Mouse (Mus musculus) intestine, embryonic 14.5 days (tissue): ENCODE data around the gene Dennd1b. TPM values are rescaled to one million over a fixed set of nuclear protein-coding genes. Genes with fewer than 3 reads are reported as not detected.

Experiments used
- ATAC-seq: fragments of 200-750 bp; cut with Nextera tagmentation; replicated peaks from 2 replicates; pipeline ENCODE4 v1.8.0; 2017; ENCODE audit warnings: low read depth, moderate number of reproducible peaks, moderate TSS enrichment, moderate library complexity; ENCODE audit not compliant: low FRiP score, low TSS enrichment
- DNase-seq: peaks from one replicate; pipeline ENCODE4 v3.0.0-alpha.2; 2018; ENCODE audit warnings: low spot score
- H3K27ac ChIP-seq: fragments of 300-500 bp; sonication (generic); 2 replicates; pipeline ENCODE4 v1.5.1; 2014; ENCODE audit warnings: low read depth, mild to moderate bottlenecking, control low read depth
- H3K27me3 ChIP-seq: fragments of 300-500 bp; sonication (generic); replicated peaks from 2 replicates; pipeline ENCODE4 v1.6.1; 2014; ENCODE audit warnings: low read length, control low read depth; ENCODE audit not compliant: control insufficient read depth, insufficient read depth
- H3K36me3 ChIP-seq: fragments of 300-500 bp; sonication (generic); 2 replicates; pipeline ENCODE4 v1.6.1; 2014; ENCODE audit warnings: low read length, control low read depth; ENCODE audit not compliant: control insufficient read depth, insufficient read depth
- H3K4me1 ChIP-seq: fragments of 300-500 bp; sonication (generic); replicated peaks from 2 replicates; pipeline ENCODE4 v1.6.1; 2014; ENCODE audit warnings: low read length, control low read depth, mixed read lengths; ENCODE audit not compliant: control insufficient read depth, insufficient read depth
- H3K4me2 ChIP-seq: fragments of 300-500 bp; sonication (generic); 2 replicates; pipeline ENCODE4 v1.6.1; 2014; ENCODE audit warnings: low read length
- H3K4me3 ChIP-seq: fragments of 300-500 bp; sonication (generic); 2 replicates; pipeline ENCODE4 v1.5.1; 2014; ENCODE audit warnings: low read depth, low read length, control low read depth, mixed read lengths
- H3K9ac ChIP-seq: fragments of 300-500 bp; sonication (generic); 2 replicates; pipeline ENCODE4 v1.6.1; 2014; ENCODE audit warnings: mild to moderate bottlenecking, low read length
- H3K9me3 ChIP-seq: fragments of 300-500 bp; sonication (generic); 2 replicates; pipeline ENCODE4 v1.6.1; 2016; ENCODE audit warnings: low read length, control low read depth; ENCODE audit not compliant: control insufficient read depth
- WGBS: fragments of 180-500 bp; shearing (Covaris S2); extraction: QIAGEN DNeasy Blood & Tissue Kit; methylation state at CpG from one replicate; pipeline ENCODE4 v1.1.7; 2014; 5-methylcytosine and 5-hydroxymethylcytosine counted together
- polyA plus RNA-seq: library from polyadenylated mRNA; unstranded; fragments of >200 nt; fragmentation: Nextera tagmentation; extraction: Ambion mirVana; gene quantifications from 2 replicates; pipeline ENCODE4 v1.2.1, GENCODE M21; 2014

The Dennd1b gene
- polyA plus RNA-seq, 1 experiment from 2014 or later: 11.6 TPM

DNA sequence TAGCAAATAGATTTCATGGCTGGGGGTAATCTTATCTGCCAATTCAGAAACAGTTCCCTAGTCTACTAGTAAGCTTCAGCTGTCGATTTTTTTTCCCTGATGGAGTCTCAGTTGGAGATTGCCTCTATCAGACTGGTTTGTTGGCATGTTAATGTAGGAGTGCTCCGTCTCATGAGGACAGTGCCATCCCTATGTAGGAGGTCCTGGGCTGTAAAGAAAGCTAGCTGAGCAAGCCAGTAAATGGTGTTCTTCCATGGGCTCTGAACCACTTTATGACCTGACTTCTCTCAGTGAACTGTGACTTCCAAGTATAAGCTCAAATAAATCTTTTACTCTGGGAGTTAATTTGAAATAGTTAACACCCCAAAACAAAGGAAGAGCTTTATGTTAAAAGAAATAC lies 107.8 kb downstream of the Dennd1b start:
- ATAC-seq (no peak), DNase-seq (no peak)
- H3K9me3 ChIP-seq: no peaks in the 10 kb centered on the region
- H3K4me3 ChIP-seq: no peak overlapping the region
- H3K4me1 ChIP-seq: no peaks in the 10 kb centered on the region
- no peak overlapping the region for H3K4me2 ChIP-seq
- no peaks in the 10 kb centered on the region for H3K36me3 ChIP-seq
- H3K27ac ChIP-seq: no peak overlapping the region
- no peak overlapping the region for H3K9ac ChIP-seq
- H3K27me3 ChIP-seq: no peaks in the 10 kb centered on the region
- 66% methylated on average over 2 of the region's 2 CpGs for WGBS

- no peak for ATAC-seq
- DNase-seq: no peak
- WGBS: 68% methylated on average over 2 of the region's 2 CpGs
- H3K27ac ChIP-seq: no peak overlapping the region
- no peaks in the 10 kb centered on the region for H3K9me3 ChIP-seq
- H3K27me3 ChIP-seq: no peaks in the 10 kb centered on the region
- H3K4me3 ChIP-seq: no peak overlapping the region
- H3K4me1 ChIP-seq: 0 out of 2 replicates have a peak, but pooled peaks cover 2% of the 10 kb centered on the region
- no peak overlapping the region for H3K4me2 ChIP-seq
- H3K36me3 ChIP-seq: no peaks in the 10 kb centered on the region
- H3K9ac ChIP-seq: no peak overlapping the region
These were observed 112.4 kb downstream of the Dennd1b start for GRCm38 (mm10) chr1:139075671-139076070.

- no peak for DNase-seq
- ATAC-seq: no peak
- H3K9ac ChIP-seq: no peak overlapping the region
- 91% methylated on average over 1 of the region's 1 CpGs for WGBS
- no peak overlapping the region for H3K4me2 ChIP-seq
- no peaks in the 10 kb centered on the region for H3K36me3 ChIP-seq
- no peaks in the 10 kb centered on the region for H3K27me3 ChIP-seq
- no peaks in the 10 kb centered on the region for H3K9me3 ChIP-seq
- 0 out of 2 replicates have a peak, but pooled peaks cover 2% of the 10 kb centered on the region for H3K4me1 ChIP-seq
- H3K27ac ChIP-seq: no peak overlapping the region
- H3K4me3 ChIP-seq: no peak overlapping the region
These were observed 114.8 kb downstream of the Dennd1b start for GRCm38 (mm10) chr1:139077989-139078388.

- DNase-seq: no peak
- no peaks in the 10 kb centered on the region for H3K9me3 ChIP-seq
- H3K27me3 ChIP-seq: no peaks in the 10 kb centered on the region
- H3K4me2 ChIP-seq: no peak overlapping the region
- no peak overlapping the region for H3K4me3 ChIP-seq
- H3K27ac ChIP-seq: no peak overlapping the region
- WGBS: 85% methylated on average over 8 of the region's 8 CpGs
- no peaks in the 10 kb centered on the region for H3K36me3 ChIP-seq
- ATAC-seq: no peak
- no peak overlapping the region for H3K9ac ChIP-seq
- H3K4me1 ChIP-seq: 0 out of 2 replicates have a peak, but pooled peaks cover 2% of the 10 kb centered on the region
These were observed 115.8 kb downstream of the Dennd1b start for GRCm38 (mm10) chr1:139079000-139079399.

DNA sequence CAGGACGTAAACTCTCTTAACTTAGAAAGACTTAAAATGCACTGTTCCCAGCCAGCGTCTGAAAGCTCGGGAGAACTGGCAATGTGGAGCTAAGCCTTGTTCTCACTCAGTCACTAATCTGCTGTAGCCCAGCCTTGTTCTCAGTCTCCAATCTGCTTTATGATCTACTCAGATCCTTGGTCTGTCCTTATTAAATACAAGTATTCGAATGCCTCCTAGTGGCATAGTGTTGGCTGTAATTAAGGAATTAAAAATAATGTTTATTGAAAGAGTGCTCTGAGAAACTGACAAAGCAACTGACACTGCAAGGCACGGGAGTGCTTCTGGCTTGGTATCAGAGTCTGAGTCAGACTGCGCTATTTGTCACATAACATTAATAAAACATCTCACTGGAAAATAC lies 116.3 kb downstream of the Dennd1b start:
- Histone ChIP-seq H3K27ac (no peak overlapping the region), H3K4me1 (0 out of 2 replicates have a peak, but pooled peaks cover 2% of the 10 kb centered on the region), H3K9ac (no peak overlapping the region), H3K4me2 (no peak overlapping the region), H3K4me3 (no peak overlapping the region), H3K27me3 (no peaks in the 10 kb centered on the region), H3K9me3 (no peaks in the 10 kb centered on the region), H3K36me3 (no peaks in the 10 kb centered on the region)
- ATAC-seq (no peak), DNase-seq (no peak)
- 79% methylated on average over 6 of the region's 6 CpGs for WGBS

- Histone ChIP-seq H3K4me1 (0 out of 2 replicates have a peak, but pooled peaks cover 2% of the 10 kb centered on the region), H3K36me3 (no peaks in the 10 kb centered on the region), H3K9me3 (no peaks in the 10 kb centered on the region), H3K27ac (no peak overlapping the region), H3K27me3 (no peaks in the 10 kb centered on the region), H3K4me2 (no peak overlapping the region), H3K9ac (no peak overlapping the region), H3K4me3 (no peak overlapping the region)
- ATAC-seq (no peak), DNase-seq (no peak)
- 75% methylated on average over 16 of the region's 16 CpGs for WGBS
These were observed 117.5 kb downstream of the Dennd1b start for GRCm38 (mm10) chr1:139080517-139081386.

DNA sequence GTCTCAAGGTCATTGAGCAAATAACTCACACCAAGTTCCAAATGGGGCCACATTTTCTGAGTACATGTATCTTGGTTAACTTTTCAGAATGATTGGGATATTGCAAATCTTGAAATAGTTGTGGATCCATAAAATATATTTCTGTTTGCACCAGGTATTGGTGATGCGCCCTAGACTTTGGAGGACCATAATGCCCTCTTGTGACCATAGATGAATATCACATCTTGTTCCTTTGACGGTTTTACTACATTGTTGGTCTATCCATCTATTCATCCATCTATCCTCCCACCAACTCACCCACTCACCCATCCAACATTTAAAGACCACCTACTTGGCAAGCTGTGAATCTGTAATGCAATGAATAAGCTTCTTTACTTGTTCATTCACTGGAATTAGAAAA lies 120.1 kb downstream of the Dennd1b start:
- 58% methylated on average over 2 of the region's 2 CpGs for WGBS
- Histone ChIP-seq H3K4me1 (0 out of 2 replicates have a peak, but pooled peaks cover 2% of the 10 kb centered on the region), H3K36me3 (no peaks in the 10 kb centered on the region), H3K27me3 (no peaks in the 10 kb centered on the region), H3K27ac (no peak overlapping the region), H3K4me2 (no peak overlapping the region), H3K9ac (no peak overlapping the region), H3K9me3 (no peaks in the 10 kb centered on the region), H3K4me3 (no peak overlapping the region)
- ATAC-seq (no peak), DNase-seq (no peak)

DNA sequence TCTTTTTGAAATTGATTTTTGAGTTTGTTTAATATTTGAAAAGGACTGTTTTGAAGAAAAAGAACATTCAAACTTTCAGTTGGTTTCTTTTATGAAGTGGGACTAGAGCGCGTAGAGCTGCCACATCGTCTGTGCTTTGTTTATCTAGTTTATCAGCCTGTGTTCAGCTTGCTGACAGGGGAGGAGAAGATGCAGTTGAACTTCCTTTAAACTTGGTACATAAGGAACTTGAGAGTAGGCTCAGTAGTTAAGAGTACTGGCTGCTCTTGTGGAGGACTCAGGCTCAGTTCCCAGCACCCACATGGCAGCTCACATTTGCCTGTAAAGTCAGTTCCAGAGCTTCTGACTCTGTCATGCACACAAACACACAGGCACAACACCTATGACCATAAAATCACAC lies 124.3 kb downstream of the Dennd1b start:
- no peak for ATAC-seq
- 71% methylated on average over 3 of the region's 3 CpGs for WGBS
- H3K9me3 ChIP-seq: no peaks in the 10 kb centered on the region

GRCm38 (mm10) chr1:139090744-139091143 lies 127.5 kb downstream of the Dennd1b start:
- no peak for ATAC-seq
- 88% methylated on average over 3 of the region's 3 CpGs for WGBS
- H3K4me1 ChIP-seq: no peaks in the 10 kb centered on the region

More for the DNA sequence above, 124.3 kb downstream of the Dennd1b start:
- Histone ChIP-seq H3K4me3 (no peak overlapping the region), H3K4me2 (no peak overlapping the region), H3K9ac (no peak overlapping the region), H3K27me3 (no peaks in the 10 kb centered on the region), H3K27ac (no peak overlapping the region), H3K36me3 (peaks cover 3% of the 10 kb centered on the region; the same call in 1 of the 2 replicates), H3K4me1 (no peaks in the 10 kb centered on the region)
- no peak for DNase-seq

More at GRCm38 (mm10) chr1:139090744-139091143, 127.5 kb downstream of the Dennd1b start:
- Histone ChIP-seq H3K9ac (no peak overlapping the region), H3K9me3 (no peaks in the 10 kb centered on the region), H3K4me3 (no peak overlapping the region), H3K4me2 (no peak overlapping the region), H3K27me3 (no peaks in the 10 kb centered on the region), H3K27ac (no peak overlapping the region), H3K36me3 (peaks cover 6% of the 10 kb centered on the region; the same call in 1 of the 2 replicates)
- DNase-seq: no peak
